Mouse (Mus musculus): ENCODE measurements around the gene Idua.

- TF ChIP-seq TAL1 (IDR thresholded peaks at IDR 0.05; ENCODE audit: low read length) (no peak), GATA1 (IDR thresholded peaks at IDR 0.05; ENCODE audit: low read length) (no peak)
These were observed 4.8 kb upstream of the Idua start for GRCm38 (mm10) chr5:108655381-108655780.
